Mouse (Mus musculus) megakaryocyte, embryonic 14.5 days (primary cell): ENCODE data around the gene Srek1ip1.

Experiments used
- FLI1 ChIP-seq: IDR thresholded peaks from 2 replicates; pipeline ENCODE4 v1.6.1; 2012; ENCODE audit warnings: low read length, inconsistent platforms, mixed read lengths
- GATA1 ChIP-seq: IDR thresholded peaks from 3 replicates; pipeline ENCODE4 v1.6.1; 2012; ENCODE audit warnings: mixed read lengths, low read length, inconsistent platforms, borderline replicate concordance

DNA sequence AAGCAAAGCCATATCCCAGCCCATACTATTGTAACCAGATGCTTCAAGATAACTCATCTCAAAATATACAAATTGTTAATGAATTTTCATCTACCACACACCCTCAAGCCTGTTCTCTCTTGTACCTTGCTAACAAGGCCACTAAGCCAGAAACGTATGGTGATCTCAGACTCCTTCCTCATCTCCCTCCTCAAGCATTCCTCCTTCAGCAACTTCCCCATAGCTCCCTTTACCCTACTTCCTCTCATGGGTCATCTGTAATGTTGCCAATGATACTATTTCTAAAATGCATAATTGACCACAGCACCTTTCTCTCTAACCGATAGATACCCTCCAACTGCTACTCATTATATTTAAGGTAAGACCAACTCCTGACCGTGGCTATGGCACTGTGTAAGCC is 2.1 kb downstream of the Srek1ip1 start:
- TF ChIP-seq GATA1: no peak
- TF ChIP-seq FLI1: no peak
